Mouse (Mus musculus) embryonic facial prominence, embryonic 11.5 days (tissue): ENCODE data around the gene Atxn7l2. TPM values are rescaled to one million over a fixed set of nuclear protein-coding genes. Genes with fewer than 3 reads are reported as not detected.
A peak's percentile ranks its signal among the peaks of the same experiment; 100 is the strongest.

Experiments used
- ATAC-seq: fragments of 200-750 bp; cut with Nextera tagmentation; replicated peaks from 2 replicates; pipeline ENCODE4 v1.8.0; 2017; ENCODE audit warnings: low read depth; ENCODE audit not compliant: insufficient number of reproducible peaks, low FRiP score, low TSS enrichment
- DNase-seq: peaks from one replicate; pipeline ENCODE4 v3.0.0-alpha.2; 2015; ENCODE audit warnings: low spot score
- H3K27ac ChIP-seq: fragments of 300-500 bp; sonication (generic); replicated peaks from 2 replicates; pipeline ENCODE4 v1.5.1; 2014; ENCODE audit warnings: mild to moderate bottlenecking, low read depth, low read length, control low read depth
- H3K27me3 ChIP-seq: fragments of 300-500 bp; sonication (generic); 2 replicates; pipeline ENCODE4 v1.6.1; 2014; ENCODE audit warnings: mild to moderate bottlenecking, low read length, moderate library complexity, mixed read lengths; ENCODE audit not compliant: control insufficient read depth, insufficient read depth
- H3K36me3 ChIP-seq: fragments of 300-500 bp; sonication (generic); replicated peaks from 2 replicates; pipeline ENCODE4 v1.6.1; 2014; ENCODE audit warnings: low read depth, mild to moderate bottlenecking, low read length, moderate library complexity, mixed read lengths; ENCODE audit not compliant: control insufficient read depth, insufficient read depth
- H3K4me1 ChIP-seq: fragments of 300-500 bp; sonication (generic); 2 replicates; pipeline ENCODE4 v1.6.1; 2014; ENCODE audit warnings: low read length, mixed read lengths; ENCODE audit not compliant: control insufficient read depth, insufficient read depth
- H3K4me2 ChIP-seq: fragments of 300-500 bp; sonication (generic); 2 replicates; pipeline ENCODE4 v1.6.1; 2014; ENCODE audit warnings: low read depth, mild to moderate bottlenecking, control low read depth, low read length, moderate library complexity
- H3K4me3 ChIP-seq: fragments of 300-500 bp; sonication (generic); 2 replicates; pipeline ENCODE4 v1.5.1; 2014; ENCODE audit warnings: low read depth, low read length, control low read depth
- H3K9ac ChIP-seq: fragments of 300-500 bp; sonication (generic); replicated peaks from 2 replicates; pipeline ENCODE4 v1.6.1; 2014; ENCODE audit warnings: mild to moderate bottlenecking, control low read depth, low read length
- H3K9me3 ChIP-seq: fragments of 300-500 bp; sonication (generic); replicated peaks from 2 replicates; pipeline ENCODE4 v1.6.1; 2016; ENCODE audit warnings: mild to moderate bottlenecking, low read length, inconsistent platforms, mixed read lengths; ENCODE audit not compliant: control insufficient read depth
- WGBS: fragments of 180-500 bp; shearing (Covaris S2); extraction: QIAGEN DNeasy Blood & Tissue Kit; methylation state at CpG from one replicate; pipeline ENCODE4 v1.1.7; 2014; 5-methylcytosine and 5-hydroxymethylcytosine counted together
- polyA plus RNA-seq: library from polyadenylated mRNA; unstranded; fragments of >200 nt; fragmentation: Nextera tagmentation; extraction: Ambion mirVana; gene quantifications from 2 replicates; pipeline ENCODE4 v1.2.1, GENCODE M21; 2014

The Atxn7l2 gene
- polyA plus RNA-seq, 1 experiment from 2014 or later = 17.6 TPM

GRCm38 (mm10) chr3:108209946-108210770, 576 bp downstream of the Atxn7l2 start:
- H3K36me3 ChIP-seq = no peaks in the 10 kb centered on the region; the same call in none of the 2 replicates
- H3K4me2 ChIP-seq = peak overlapping the region; percentile 70
- H3K9me3 ChIP-seq = no peaks in the 10 kb centered on the region
- DNase-seq (peak; percentile 98), ATAC-seq (peak; percentile 93)
- WGBS = under 1% methylated on average over 58 of the region's 72 CpGs
- peak overlapping the region; percentile 86 for H3K9ac ChIP-seq
- H3K27ac ChIP-seq = peak overlapping the region; percentile 85
- H3K4me3 ChIP-seq = peak overlapping the region; percentile 66
- H3K27me3 ChIP-seq = no peaks in the 10 kb centered on the region
- peaks cover 4% of the 10 kb centered on the region for H3K4me1 ChIP-seq

- Histone ChIP-seq H3K27me3 (no peaks in the 10 kb centered on the region), H3K9ac (peak overlapping the region; percentile 86), H3K9me3 (no peaks in the 10 kb centered on the region), H3K27ac (no peak overlapping the region; the same call in 1 of the 2 replicates), H3K4me3 (peak overlapping the region; percentile 66), H3K36me3 (no peaks in the 10 kb centered on the region; the same call in none of the 2 replicates), H3K4me2 (peak overlapping the region; percentile 70), H3K4me1 (peaks cover 4% of the 10 kb centered on the region)
- WGBS = 8% methylated on average over 8 of the region's 8 CpGs
- no peak for DNase-seq
- peak; percentile 4; the same call in 1 of the 2 replicates for ATAC-seq
Observed at GRCm38 (mm10) chr3:108209536-108209935, 1.2 kb downstream of the Atxn7l2 start.

GRCm38 (mm10) chr3:108209001-108209400, 1.7 kb downstream of the Atxn7l2 start:
- no peaks in the 10 kb centered on the region for H3K27me3 ChIP-seq
- peak overlapping the region; percentile 66 for H3K4me3 ChIP-seq
- DNase-seq = no peak
- no peak overlapping the region for H3K27ac ChIP-seq
- no peak for ATAC-seq
- H3K4me1 ChIP-seq = peaks cover 4% of the 10 kb centered on the region
- H3K9me3 ChIP-seq = no peaks in the 10 kb centered on the region
- WGBS = 58% methylated on average over 3 of the region's 3 CpGs
- H3K9ac ChIP-seq = peak overlapping the region; percentile 86
- peak overlapping the region; percentile 70 for H3K4me2 ChIP-seq
- H3K36me3 ChIP-seq = no peaks in the 10 kb centered on the region; the same call in none of the 2 replicates

- H3K27me3 ChIP-seq = no peaks in the 10 kb centered on the region
- H3K4me3 ChIP-seq = no peak overlapping the region
- H3K27ac ChIP-seq = no peak overlapping the region
- no peak overlapping the region for H3K9ac ChIP-seq
- DNase-seq = no peak
- no peaks in the 10 kb centered on the region for H3K9me3 ChIP-seq
- H3K4me1 ChIP-seq = peaks cover 4% of the 10 kb centered on the region
- ATAC-seq = no peak
- 89% methylated on average over 15 of the region's 15 CpGs for WGBS
- H3K4me2 ChIP-seq = no peak overlapping the region
- no peaks in the 10 kb centered on the region; the same call in none of the 2 replicates for H3K36me3 ChIP-seq
Observed at GRCm38 (mm10) chr3:108206731-108207375, 3.9 kb downstream of the Atxn7l2 start.

GRCm38 (mm10) chr3:108205601-108206000, 5.1 kb downstream of the Atxn7l2 start:
- no peaks in the 10 kb centered on the region; the same call in none of the 2 replicates for H3K36me3 ChIP-seq

GRCm38 (mm10) chr3:108204470-108204869, 6.3 kb downstream of the Atxn7l2 start:
- Histone ChIP-seq H3K4me1 (peaks cover 4% of the 10 kb centered on the region), H3K4me2 (no peak overlapping the region), H3K36me3 (no peaks in the 10 kb centered on the region; the same call in none of the 2 replicates), H3K9ac (no peak overlapping the region), H3K9me3 (no peaks in the 10 kb centered on the region), H3K27me3 (no peaks in the 10 kb centered on the region), H3K27ac (no peak overlapping the region), H3K4me3 (no peak overlapping the region)
- DNase-seq = no peak
- WGBS = 87% methylated on average over 11 of the region's 11 CpGs
- no peak for ATAC-seq

More at GRCm38 (mm10) chr3:108205601-108206000, 5.1 kb downstream of the Atxn7l2 start:
- Histone ChIP-seq H3K27ac (no peak overlapping the region), H3K27me3 (no peaks in the 10 kb centered on the region), H3K4me1 (peaks cover 4% of the 10 kb centered on the region), H3K9ac (no peak overlapping the region), H3K4me2 (no peak overlapping the region), H3K9me3 (no peaks in the 10 kb centered on the region), H3K4me3 (no peak overlapping the region)
- ATAC-seq (no peak), DNase-seq (no peak)
- WGBS = 85% methylated on average over 8 of the region's 8 CpGs

- H3K36me3 ChIP-seq = no peaks in the 10 kb centered on the region; the same call in none of the 2 replicates
- WGBS = 78% methylated on average over 11 of the region's 11 CpGs
Observed at GRCm38 (mm10) chr3:108203621-108204325, 7.0 kb downstream of the Atxn7l2 start.

More at GRCm38 (mm10) chr3:108203621-108204325, 7.0 kb downstream of the Atxn7l2 start:
- no peak overlapping the region for H3K4me3 ChIP-seq
- no peaks in the 10 kb centered on the region for H3K27me3 ChIP-seq
- no peaks in the 10 kb centered on the region for H3K9me3 ChIP-seq
- ATAC-seq = no peak
- no peak overlapping the region for H3K4me2 ChIP-seq
- H3K27ac ChIP-seq = no peak overlapping the region
- peak; percentile 78 for DNase-seq
- H3K4me1 ChIP-seq = no peaks in the 10 kb centered on the region; the same call in 1 of the 2 replicates
- no peak overlapping the region for H3K9ac ChIP-seq
